Mouse (Mus musculus): ENCODE measurements around the gene Ubqln5. TPM values are rescaled to one million over a fixed set of nuclear protein-coding genes. Genes with fewer than 3 reads are reported as not detected.

Ubqln5 gene
- polyA plus RNA-seq (2015; fragmentation: Nextera tagmentation; extraction: Ambion mirVana), result not detected in 2 replicates

GRCm38 (mm10) chr7:104129726-104130125 is at the start of gene Ubqln5:
Ubqln5 (minus strand) TSS chr7:104129826.
- no peak within 1 kb of the TSS for H3K9ac ChIP-seq (ENCODE audit: low read length)
- H3K27ac ChIP-seq (ENCODE audit: low read length), result no peak within 1 kb of the TSS
- 75% methylated on average over 5 of the region's 5 CpGs for WGBS
- 0 out of 2 replicates have a peak, but pooled peaks cover 3% of the 10 kb centered on the region for H3K9me3 ChIP-seq (replicated peaks; ENCODE audit: control insufficient read depth, low read length)
- no peak within 1 kb of the TSS for H3K4me2 ChIP-seq (ENCODE audit: low read depth, low read length)
- H3K36me3 ChIP-seq (ENCODE audit: control insufficient read depth, insufficient read depth), result no peaks in the 10 kb centered on the region
- no peak for ATAC-seq (replicated peaks; ENCODE audit: extremely low read depth, insufficient read depth, low FRiP score)
- H3K27me3 ChIP-seq (ENCODE audit: control insufficient read depth, insufficient read depth, low read length), result no peaks in the 10 kb centered on the region
- H3K4me1 ChIP-seq (ENCODE audit: control insufficient read depth, insufficient read depth, low read length), result no peaks in the 10 kb centered on the region
- no peak within 1 kb of the TSS for H3K4me3 ChIP-seq (ENCODE audit: low read length)

GRCm38 (mm10) chr7:104179074-104179473 is 49.4 kb upstream of the Ubqln5 start:
- Histone ChIP-seq H3K4me1 (ENCODE audit: control insufficient read depth, insufficient read depth, low read length) (no peaks in the 10 kb centered on the region), H3K9me3 (replicated peaks; ENCODE audit: control insufficient read depth, low read length) (no peaks in the 10 kb centered on the region), H3K27ac (ENCODE audit: low read length) (no peak overlapping the region), H3K36me3 (ENCODE audit: control insufficient read depth, insufficient read depth) (no peaks in the 10 kb centered on the region), H3K4me2 (ENCODE audit: low read depth, low read length) (no peak overlapping the region), H3K4me3 (ENCODE audit: low read length) (no peak overlapping the region), H3K9ac (ENCODE audit: low read length) (no peak overlapping the region), H3K27me3 (ENCODE audit: control insufficient read depth, insufficient read depth, low read length) (no peaks in the 10 kb centered on the region)
- no peak for ATAC-seq (replicated peaks; ENCODE audit: extremely low read depth, insufficient read depth, low FRiP score)
- WGBS, result 81% methylated on average over 1 of the region's 1 CpGs

DNA sequence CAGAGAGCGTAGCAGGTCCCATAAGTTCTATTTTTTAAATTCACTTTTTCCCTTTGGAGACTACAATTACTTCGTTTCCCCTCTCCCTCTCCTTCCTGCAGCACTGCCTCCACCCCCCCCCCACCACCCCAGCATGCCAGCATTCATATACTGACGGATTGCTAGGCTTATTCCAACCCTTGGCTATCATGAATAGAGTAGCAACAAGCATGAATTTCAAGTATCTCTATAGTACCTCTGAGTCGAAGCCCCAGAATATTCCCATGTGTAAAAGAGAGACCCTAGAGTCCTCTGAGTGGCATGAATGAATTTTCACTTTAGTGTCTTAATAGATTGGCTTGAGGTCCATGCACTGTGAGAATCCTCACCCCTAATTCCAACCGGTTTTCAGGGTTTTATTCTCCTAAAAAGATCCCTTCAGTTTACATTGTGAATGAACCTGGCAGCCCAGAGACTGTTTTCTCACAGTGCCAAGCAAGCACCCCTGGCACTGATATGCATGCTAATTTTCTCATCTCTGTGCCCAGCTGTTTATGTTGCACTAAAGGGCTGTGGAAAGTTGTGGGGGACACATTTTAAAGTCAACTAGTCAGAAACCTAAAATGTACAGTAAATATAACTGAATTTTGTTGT is 48.9 kb upstream of the Ubqln5 start:
- 67% methylated on average over 5 of the region's 5 CpGs for WGBS
- Histone ChIP-seq H3K9me3 (replicated peaks; ENCODE audit: control insufficient read depth, low read length) (no peaks in the 10 kb centered on the region), H3K4me1 (ENCODE audit: control insufficient read depth, insufficient read depth, low read length) (no peaks in the 10 kb centered on the region), H3K9ac (ENCODE audit: low read length) (no peak overlapping the region), H3K4me2 (ENCODE audit: low read depth, low read length) (no peak overlapping the region), H3K4me3 (ENCODE audit: low read length) (no peak overlapping the region), H3K27me3 (ENCODE audit: control insufficient read depth, insufficient read depth, low read length) (no peaks in the 10 kb centered on the region), H3K27ac (ENCODE audit: low read length) (no peak overlapping the region), H3K36me3 (ENCODE audit: control insufficient read depth, insufficient read depth) (no peaks in the 10 kb centered on the region)
- ATAC-seq (replicated peaks; ENCODE audit: extremely low read depth, insufficient read depth, low FRiP score), result no peak

GRCm38 (mm10) chr7:104175085-104175484 is 45.5 kb upstream of the Ubqln5 start:
- WGBS, result 61% methylated on average over 1 of the region's 1 CpGs

DNA sequence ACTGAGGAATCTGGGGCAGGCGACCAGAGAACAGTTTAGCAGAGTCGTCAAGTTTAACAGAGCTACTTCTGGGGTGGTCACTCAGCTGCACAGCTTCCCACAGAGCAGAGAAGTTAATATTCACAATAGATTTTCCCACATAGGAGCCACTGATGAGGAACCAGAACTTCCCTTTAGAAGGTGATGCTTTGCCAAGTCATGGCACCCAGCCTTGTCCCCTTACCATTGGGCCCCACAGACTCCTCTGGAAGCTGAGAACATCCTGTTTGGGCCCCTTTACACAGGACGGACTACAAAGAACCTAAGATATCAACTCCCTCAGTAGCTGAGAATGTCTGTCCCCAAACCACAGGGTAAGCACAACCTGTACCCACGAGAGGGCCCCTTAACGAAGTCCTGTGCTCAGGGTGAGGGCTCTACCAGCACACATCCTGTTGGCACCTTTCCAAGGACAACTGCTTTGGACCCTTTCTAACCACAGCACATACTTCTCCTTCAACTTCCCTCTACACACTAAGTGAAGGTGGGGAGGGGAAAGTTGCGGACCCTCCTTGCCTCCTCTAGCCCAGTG is 40.1 kb upstream of the Ubqln5 start:
- Histone ChIP-seq H3K27ac (ENCODE audit: low read length) (no peak overlapping the region), H3K4me1 (ENCODE audit: control insufficient read depth, insufficient read depth, low read length) (no peaks in the 10 kb centered on the region), H3K9ac (ENCODE audit: low read length) (no peak overlapping the region), H3K9me3 (replicated peaks; ENCODE audit: control insufficient read depth, low read length) (no peaks in the 10 kb centered on the region), H3K4me2 (ENCODE audit: low read depth, low read length) (no peak overlapping the region), H3K36me3 (ENCODE audit: control insufficient read depth, insufficient read depth) (no peaks in the 10 kb centered on the region), H3K27me3 (ENCODE audit: control insufficient read depth, insufficient read depth, low read length) (no peaks in the 10 kb centered on the region), H3K4me3 (ENCODE audit: low read length) (no peak overlapping the region)
- ATAC-seq (replicated peaks; ENCODE audit: extremely low read depth, insufficient read depth, low FRiP score), result 0 out of 2 replicates have a peak, but pooled peaks have one; percentile 29
- 52% methylated on average over 6 of the region's 6 CpGs for WGBS

More at GRCm38 (mm10) chr7:104175085-104175484, 45.5 kb upstream of the Ubqln5 start:
- Histone ChIP-seq H3K4me3 (ENCODE audit: low read length) (no peak overlapping the region), H3K9ac (ENCODE audit: low read length) (no peak overlapping the region), H3K4me1 (ENCODE audit: control insufficient read depth, insufficient read depth, low read length) (no peaks in the 10 kb centered on the region), H3K27me3 (ENCODE audit: control insufficient read depth, insufficient read depth, low read length) (no peaks in the 10 kb centered on the region), H3K4me2 (ENCODE audit: low read depth, low read length) (no peak overlapping the region), H3K27ac (ENCODE audit: low read length) (no peak overlapping the region), H3K36me3 (ENCODE audit: control insufficient read depth, insufficient read depth) (no peaks in the 10 kb centered on the region), H3K9me3 (replicated peaks; ENCODE audit: control insufficient read depth, low read length) (no peaks in the 10 kb centered on the region)
- no peak for ATAC-seq (replicated peaks; ENCODE audit: extremely low read depth, insufficient read depth, low FRiP score)

GRCm38 (mm10) chr7:104167105-104167504 is 37.5 kb upstream of the Ubqln5 start:
- H3K36me3 ChIP-seq (ENCODE audit: control insufficient read depth, insufficient read depth), result no peaks in the 10 kb centered on the region
- H3K4me1 ChIP-seq (ENCODE audit: control insufficient read depth, insufficient read depth, low read length), result no peaks in the 10 kb centered on the region
- H3K9me3 ChIP-seq (replicated peaks; ENCODE audit: control insufficient read depth, low read length), result no peaks in the 10 kb centered on the region
- WGBS, result 73% methylated on average over 6 of the region's 6 CpGs
- no peaks in the 10 kb centered on the region for H3K27me3 ChIP-seq (ENCODE audit: control insufficient read depth, insufficient read depth, low read length)
- ATAC-seq (replicated peaks; ENCODE audit: extremely low read depth, insufficient read depth, low FRiP score), result no peak
- no peak overlapping the region for H3K4me3 ChIP-seq (ENCODE audit: low read length)
- no peak overlapping the region for H3K27ac ChIP-seq (ENCODE audit: low read length)
- no peak overlapping the region for H3K9ac ChIP-seq (ENCODE audit: low read length)
- no peak overlapping the region for H3K4me2 ChIP-seq (ENCODE audit: low read depth, low read length)

- Histone ChIP-seq H3K36me3 (ENCODE audit: control insufficient read depth, insufficient read depth) (no peaks in the 10 kb centered on the region), H3K27me3 (ENCODE audit: control insufficient read depth, insufficient read depth, low read length) (no peaks in the 10 kb centered on the region), H3K4me3 (ENCODE audit: low read length) (no peak within 1 kb of the TSS), H3K9me3 (replicated peaks; ENCODE audit: control insufficient read depth, low read length) (no peaks in the 10 kb centered on the region), H3K27ac (ENCODE audit: low read length) (no peak within 1 kb of the TSS), H3K9ac (ENCODE audit: low read length) (no peak within 1 kb of the TSS), H3K4me2 (ENCODE audit: low read depth, low read length) (no peak within 1 kb of the TSS), H3K4me1 (ENCODE audit: control insufficient read depth, insufficient read depth, low read length) (no peaks in the 10 kb centered on the region)
- no peak; the same call in 1 of the 2 replicates for ATAC-seq (replicated peaks; ENCODE audit: extremely low read depth, insufficient read depth, low FRiP score)
- WGBS, result 79% methylated on average over 2 of the region's 2 CpGs
These were observed 20.8 kb upstream of the Ubqln5 start, which contains the start of gene Ubqlnl for GRCm38 (mm10) chr7:104150456-104150855. Ubqlnl (minus strand) TSS chr7:104150556.

- Histone ChIP-seq H3K27me3 (ENCODE audit: control insufficient read depth, insufficient read depth, low read length) (no peaks in the 10 kb centered on the region), H3K9ac (ENCODE audit: low read length) (no peak within 1 kb of the TSS), H3K27ac (ENCODE audit: low read length) (no peak within 1 kb of the TSS), H3K36me3 (ENCODE audit: control insufficient read depth, insufficient read depth) (no peaks in the 10 kb centered on the region), H3K9me3 (replicated peaks; ENCODE audit: control insufficient read depth, low read length) (no peaks in the 10 kb centered on the region), H3K4me2 (ENCODE audit: low read depth, low read length) (no peak within 1 kb of the TSS), H3K4me3 (ENCODE audit: low read length) (no peak within 1 kb of the TSS), H3K4me1 (ENCODE audit: control insufficient read depth, insufficient read depth, low read length) (no peaks in the 10 kb centered on the region)
- ATAC-seq (replicated peaks; ENCODE audit: extremely low read depth, insufficient read depth, low FRiP score), result no peak
- WGBS, result 68% methylated on average over 3 of the region's 3 CpGs
These were observed 13.6 kb upstream of the Ubqln5 start, which contains the start of gene Ubqln3 for GRCm38 (mm10) chr7:104143179-104143578. Ubqln3 (minus strand) TSS chr7:104143279.

DNA sequence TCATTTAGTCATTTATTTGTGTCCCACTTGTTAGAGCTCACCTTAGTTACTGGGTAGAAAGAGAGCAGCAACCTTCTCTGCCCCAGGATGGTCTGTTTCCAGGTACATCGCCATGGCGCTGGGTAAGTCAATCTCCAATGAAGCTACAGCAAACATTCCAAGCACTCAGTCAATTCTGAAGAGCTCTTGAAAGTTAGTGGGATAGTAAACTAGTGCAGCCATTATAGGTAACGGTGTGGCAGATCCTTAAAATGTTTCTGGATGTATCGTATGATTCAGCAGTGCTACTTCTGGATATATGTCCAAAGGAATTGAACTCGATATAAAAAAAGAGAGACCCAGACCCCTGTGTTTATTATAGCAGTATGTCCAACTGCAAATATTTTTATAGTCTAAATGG is 7.7 kb upstream of the Ubqln5 start, which contains the start of gene Olfr643:
Gene Olfr643, minus strand, starts transcription at position 101 of the 400 bp plus-strand sequence.
- no peak within 1 kb of the TSS for H3K4me2 ChIP-seq (ENCODE audit: low read depth, low read length)
- H3K4me1 ChIP-seq (ENCODE audit: control insufficient read depth, insufficient read depth, low read length), result no peaks in the 10 kb centered on the region
- no peaks in the 10 kb centered on the region for H3K36me3 ChIP-seq (ENCODE audit: control insufficient read depth, insufficient read depth)
- H3K9me3 ChIP-seq (replicated peaks; ENCODE audit: control insufficient read depth, low read length), result no peaks in the 10 kb centered on the region
- no peak within 1 kb of the TSS for H3K4me3 ChIP-seq (ENCODE audit: low read length)
- WGBS, result 83% methylated on average over 5 of the region's 5 CpGs
- no peaks in the 10 kb centered on the region for H3K27me3 ChIP-seq (ENCODE audit: control insufficient read depth, insufficient read depth, low read length)
- ATAC-seq (replicated peaks; ENCODE audit: extremely low read depth, insufficient read depth, low FRiP score), result no peak
- H3K9ac ChIP-seq (ENCODE audit: low read length), result no peak within 1 kb of the TSS
- H3K27ac ChIP-seq (ENCODE audit: low read length), result no peak within 1 kb of the TSS
